Comparison of ENCODE assay signal across 11 mouse cellular contexts in genomic region chr5:112020882-112021281, GRCm38 (mm10).
A peak's percentile ranks its signal among the peaks of the same experiment; 100 is the strongest.
DNase-seq lines count a peak whose midpoint lies in the region; ATAC-seq lines count a peak whose summit lies in the region.
"Had no signal": no experiment of that assay in that cellular context is flagged by ENCODE, and none has a peak within 500 bp of the region (broad histone marks: within the 10 kb centered on the region; RNA-seq: fewer than 3 reads in every experiment).

No protein-coding gene starts in this region.

- peak; percentile 29 to 49 for DNase-seq in adrenal gland, adult (ENCODE audit: inconsistent age in 2 of 2, low spot score in 1 of 2)
- no peak for DNase-seq in adrenal gland, postnatal 4 days (ENCODE audit: low spot score in 2 of 2)
- DNase-seq in hindbrain, embryonic 11.5 days (ENCODE audit: low spot score), result no peak
- DNase-seq in Muller cell, postnatal 12 days (ENCODE audit: inconsistent ontology term), result peak; percentile 50
- DNase-seq in heart, adult 9 months (ENCODE audit: low spot score in 2 of 2), result peak; percentile 90
- no peak for DNase-seq in urinary bladder, postnatal 25 days (ENCODE audit: low spot score)

- ATAC-seq in hindbrain, embryonic 13.5 days (ENCODE audit: low FRiP score), result 0 out of 2 replicates have a peak, but pooled peaks have one; percentile 57
- no peak for ATAC-seq in hindbrain, embryonic 11.5 days (ENCODE audit: low FRiP score)
- ATAC-seq in megakaryocyte, adult 5-6 weeks (ENCODE audit: poor library complexity, severe bottlenecking), result no peak

- H3K27me3 ChIP-seq in hindbrain, embryonic 13.5 days, result 0 out of 2 replicates have a peak, but pooled peaks cover 6% of the 10 kb centered on the region
- H3K27me3 ChIP-seq in hindbrain, embryonic 11.5 days (ENCODE audit: control insufficient read depth, insufficient read depth, low read length), result no peaks in the 10 kb centered on the region
- H3K27me3 ChIP-seq: embryonic facial prominence, embryonic 13.5 days had no signal

- H3K9me3 ChIP-seq in hindbrain, embryonic 13.5 days, result no peaks in the 10 kb centered on the region
- no peaks in the 10 kb centered on the region for H3K9me3 ChIP-seq in hindbrain, embryonic 11.5 days (ENCODE audit: control insufficient read depth, low read length)
- H3K9me3 ChIP-seq: limb, embryonic 10.5 days had no signal

- H3K4me2 ChIP-seq in hindbrain, embryonic 13.5 days, result no peak overlapping the region
- no peak overlapping the region for H3K4me2 ChIP-seq in hindbrain, embryonic 11.5 days (replicated peaks; ENCODE audit: low read depth, low read length)
- H3K4me2 ChIP-seq: embryonic facial prominence, embryonic 13.5 days had no signal

- H3K27ac ChIP-seq in hindbrain, embryonic 13.5 days, result no peak overlapping the region
- no peak overlapping the region for H3K27ac ChIP-seq in hindbrain, embryonic 11.5 days (ENCODE audit: low read depth, low read length)
- H3K27ac ChIP-seq: embryonic facial prominence, embryonic 13.5 days; limb, embryonic 10.5 days had no signal

- no peaks in the 10 kb centered on the region for H3K36me3 ChIP-seq in hindbrain, embryonic 13.5 days
- H3K36me3 ChIP-seq in hindbrain, embryonic 11.5 days (ENCODE audit: control insufficient read depth, insufficient read depth, low read length), result no peaks in the 10 kb centered on the region
- H3K36me3 ChIP-seq: embryonic facial prominence, embryonic 13.5 days; G1E; limb, embryonic 10.5 days had no signal

- 58% methylated on average over 2 of the region's 2 CpGs for WGBS in hindbrain, embryonic 13.5 days
- 80% methylated on average over 2 of the region's 2 CpGs for WGBS in hindbrain, embryonic 11.5 days

- 0 out of 2 replicates have a peak, but pooled peaks cover 10% of the 10 kb centered on the region for H3K4me1 ChIP-seq in hindbrain, embryonic 13.5 days (replicated peaks)
- H3K4me1 ChIP-seq in hindbrain, embryonic 11.5 days (replicated peaks; ENCODE audit: control insufficient read depth, insufficient read depth, low read length), result no peaks in the 10 kb centered on the region

- H3K4me3 ChIP-seq in hindbrain, embryonic 13.5 days, result no peak overlapping the region
- H3K4me3 ChIP-seq in hindbrain, embryonic 11.5 days (ENCODE audit: low read depth, low read length), result no peak overlapping the region
- H3K4me3 ChIP-seq: embryonic facial prominence, embryonic 13.5 days; limb, embryonic 10.5 days had no signal

- H3K9ac ChIP-seq in hindbrain, embryonic 13.5 days, result no peak overlapping the region
- H3K9ac ChIP-seq in hindbrain, embryonic 11.5 days (ENCODE audit: low read depth, low read length), result no peak overlapping the region
- H3K9ac ChIP-seq: embryonic facial prominence, embryonic 13.5 days had no signal

Comparison
In these comparisons a context has a peak if more than half of its experiments do, and no peak if none do; other contexts are left out.
1. DNase-seq: peak in adrenal gland, adult (2 of 2), Muller cell, postnatal 12 days (single experiment) and heart, adult 9 months (2 of 2); none in adrenal gland, postnatal 4 days (0 of 2), hindbrain, embryonic 11.5 days (single experiment) and urinary bladder, postnatal 25 days (single experiment).